Mouse (Mus musculus) embryonic stem cell, embryonic (primary cell): ENCODE results near the gene Mtln.

ENCODE experiments used
- CTCF ChIA-PET, 4 experiments: fragments of 300-600 bp in 2 of 4; fragments of 350-600 bp in 2 of 4; sonication (Branson Sonifier 250); formaldehyde crosslinking; loops; one replicate each; lab custom pipeline; 2022; ENCODE audit warnings: inconsistent platforms in 2 of 4; lab: Charles Lee
- POLR2A ChIA-PET, 4 experiments: fragments of 300-600 bp in 2 of 4; fragments of 350-600 bp in 2 of 4; sonication (Branson Sonifier 250); formaldehyde crosslinking; loops; one replicate each; lab custom pipeline; 2022; ENCODE audit warnings: antibody characterized with exemption in 4 of 4, inconsistent platforms in 1 of 4; lab: Charles Lee

The Mtln gene

DNA sequence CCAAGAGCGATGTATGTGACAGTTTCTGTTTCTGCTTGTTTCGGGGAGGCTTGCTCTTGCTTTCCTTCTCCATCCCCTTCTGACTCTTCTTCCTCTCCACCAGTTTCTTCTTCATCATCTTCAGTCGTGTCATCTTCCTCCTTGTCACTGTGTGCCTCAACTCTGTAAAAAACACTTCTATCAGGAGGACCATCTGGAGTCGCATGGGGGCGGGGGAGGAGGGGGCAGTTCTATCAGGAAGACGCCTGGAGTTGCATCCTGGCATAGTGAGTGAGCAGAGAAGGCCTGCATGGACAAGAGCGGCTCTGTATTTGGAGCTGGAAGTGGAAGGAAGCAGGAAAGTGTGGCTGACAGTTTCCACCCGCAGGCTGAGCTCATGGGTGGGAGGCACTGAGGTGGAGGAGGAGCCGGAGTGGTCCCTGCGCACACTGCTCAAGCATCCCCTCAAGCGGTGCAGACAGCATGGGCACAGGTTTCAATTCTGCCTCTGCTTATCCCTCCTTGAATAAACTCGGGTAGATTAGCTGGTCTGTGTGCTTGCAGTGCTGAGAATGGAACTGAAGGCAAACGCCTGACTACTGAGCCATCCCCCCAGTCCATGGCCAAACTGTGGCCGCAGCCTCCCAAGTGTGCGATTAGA lies 18.2 kb downstream of the Mtln start:
- POLR2A ChIA-PET: interaction anchor here in 2 of 4 experiments (0.6 to 2.4 kb wide), 7 partner anchors 13 to 409 kb away, joined by 3 to 9 read pairs (median 4); partner anchors contain the start of genes Mtln (in 2 of the 2) and Bub1 (in 1 of the 2)
- CTCF ChIA-PET: interaction anchor here in 1 of 4 experiments (0.9 kb wide), 1 partner anchor 649 kb away, joined by 3 read pairs; no protein-coding TSS in a partner anchor

DNA sequence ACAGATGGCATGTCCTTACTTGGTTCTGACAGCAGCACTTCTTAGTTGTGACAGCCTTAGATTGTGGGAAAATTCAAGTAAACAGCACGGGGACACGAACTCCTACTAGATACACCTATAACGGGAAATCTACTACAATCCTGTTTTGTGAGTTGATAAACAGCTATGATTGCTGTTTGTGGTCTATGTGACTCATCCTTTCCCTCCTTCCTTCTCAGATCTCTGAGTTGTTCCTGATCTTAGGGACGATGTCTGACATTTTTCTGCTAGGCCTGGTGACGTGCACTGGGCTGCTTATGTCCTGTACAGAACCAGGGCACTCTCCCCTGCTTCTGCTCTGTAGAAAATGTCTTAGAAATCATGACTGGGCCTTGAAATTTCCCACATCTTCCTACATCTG lies 30.7 kb downstream of the Mtln start:
- ChIA-PET POLR2A (no interaction called here), CTCF (interaction anchor here in 1 of 4 experiments (1.0 kb wide), 1 partner anchor 84 kb away, joined by 3 read pairs; no protein-coding TSS in a partner anchor)

DNA sequence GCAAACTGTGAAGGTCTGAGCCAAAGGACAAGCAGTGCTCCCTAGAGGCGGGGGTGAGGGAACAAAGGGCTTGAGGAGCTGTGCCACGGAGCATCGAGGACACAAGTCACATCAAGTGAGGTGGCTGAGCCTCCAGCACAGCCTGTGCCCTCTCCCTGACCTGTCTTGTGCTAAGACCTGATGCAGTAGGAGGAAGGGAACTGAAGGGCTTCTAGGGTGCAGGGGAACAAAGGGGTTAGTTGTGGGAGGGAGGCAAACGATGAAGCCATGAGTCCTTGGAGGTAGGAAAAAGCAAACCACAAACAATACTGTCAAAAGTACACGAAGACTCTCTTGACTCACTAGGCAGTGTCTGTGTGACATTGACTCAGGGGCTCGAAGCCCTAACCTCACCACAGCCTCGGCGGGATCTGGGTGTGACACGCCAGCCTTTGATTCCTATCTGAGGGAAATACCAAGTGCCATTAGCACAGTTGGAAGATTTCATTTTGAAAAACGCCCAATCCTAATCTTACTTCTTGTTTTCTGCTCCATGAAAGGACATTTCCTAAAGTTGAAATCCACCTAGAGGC lies 31.8 kb downstream of the Mtln start:
- CTCF ChIA-PET: interaction anchor here in 1 of 4 experiments (1.0 kb wide), 1 partner anchor 85 kb away, joined by 3 read pairs; no protein-coding TSS in a partner anchor
- POLR2A ChIA-PET: no interaction called here

DNA sequence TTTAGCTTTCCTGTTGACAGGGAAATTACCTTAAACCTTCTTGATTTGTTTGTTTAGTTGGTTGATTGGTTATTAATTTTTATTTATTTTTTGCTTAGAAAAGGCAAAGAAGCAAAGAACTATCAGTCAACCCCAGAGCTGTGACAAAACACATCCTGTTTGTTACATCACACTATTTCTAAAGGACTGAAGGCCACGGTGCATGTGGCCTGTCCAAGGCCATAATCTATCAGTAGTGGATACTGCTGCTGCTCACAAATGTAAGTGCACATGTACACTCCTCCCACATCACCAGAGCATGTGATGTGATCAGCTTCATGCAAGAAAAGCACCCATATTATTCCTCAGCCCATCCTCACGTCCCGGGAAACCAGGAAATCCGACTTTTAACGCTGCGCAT lies 32.3 kb downstream of the Mtln start:
- ChIA-PET CTCF (no interaction called here), POLR2A (no interaction called here)

DNA sequence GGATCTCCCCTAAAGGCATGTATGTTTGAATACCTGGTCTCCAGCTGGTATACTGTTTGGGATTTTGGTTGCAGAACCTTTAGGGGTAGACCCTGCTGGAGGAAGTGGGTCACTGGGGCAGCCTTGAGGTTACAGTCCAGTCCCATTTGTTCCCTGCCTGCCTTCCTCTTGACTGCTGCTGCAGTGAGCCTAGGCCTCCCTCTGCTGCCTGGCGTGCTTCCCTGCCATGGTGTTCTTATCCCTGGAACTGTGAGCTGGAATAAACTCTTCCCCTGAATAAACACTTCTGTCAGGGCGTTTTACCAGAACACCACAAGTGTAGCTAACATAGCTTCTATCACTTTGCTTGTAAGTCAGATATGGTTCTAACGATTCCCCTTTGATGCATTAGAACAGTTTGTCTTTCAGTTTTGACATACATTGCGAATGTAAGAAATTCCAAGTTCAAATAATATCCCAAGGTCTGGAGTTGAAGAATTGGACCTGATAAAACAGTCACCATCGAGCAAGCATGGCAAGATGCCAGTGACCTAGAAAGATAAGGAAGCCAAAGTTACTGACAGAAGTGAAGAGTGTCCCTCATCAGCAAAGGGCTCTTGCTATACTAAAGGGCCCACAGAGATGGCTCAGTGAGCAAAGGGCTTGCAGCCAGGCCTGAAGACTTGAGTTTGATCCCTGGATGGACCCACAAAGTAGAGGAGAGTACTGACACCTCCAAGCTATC lies 33.0 kb downstream of the Mtln start:
- POLR2A ChIA-PET: interaction anchor here in 1 of 4 experiments (0.9 kb wide), 1 partner anchor 11 kb away, joined by 3 read pairs; no protein-coding TSS in a partner anchor

DNA sequence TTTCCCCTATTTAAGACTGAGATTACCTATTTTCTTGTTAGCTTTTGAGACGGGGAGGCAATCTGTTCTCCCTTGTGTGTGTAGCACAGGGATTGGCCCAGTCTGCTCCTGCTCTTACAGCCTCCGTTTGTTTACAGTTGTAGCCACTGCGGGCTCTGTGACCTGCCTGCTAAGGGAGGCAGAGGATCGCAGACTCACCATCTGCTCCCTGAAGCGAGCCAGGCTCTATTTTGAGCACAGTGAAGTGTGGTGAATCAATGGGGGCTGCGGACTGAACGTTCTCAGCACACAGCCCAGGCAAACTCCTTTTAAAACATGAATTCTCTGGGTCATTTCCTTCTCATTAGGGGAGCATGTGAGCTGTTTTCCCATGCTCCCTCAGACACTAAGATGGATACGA lies 35.1 kb downstream of the Mtln start:
- CTCF ChIA-PET: interaction anchor here in 2 of 4 experiments (0.7 to 1.0 kb wide), 2 partner anchors 12 to 73 kb away, joined by 3 read pairs; no protein-coding TSS in a partner anchor
- POLR2A ChIA-PET: interaction anchor here in 1 of 4 experiments (1.0 kb wide), 1 partner anchor 17 kb away, joined by 4 read pairs; no protein-coding TSS in a partner anchor

More for the DNA sequence above, 33.0 kb downstream of the Mtln start:
- CTCF ChIA-PET: no interaction called here

DNA sequence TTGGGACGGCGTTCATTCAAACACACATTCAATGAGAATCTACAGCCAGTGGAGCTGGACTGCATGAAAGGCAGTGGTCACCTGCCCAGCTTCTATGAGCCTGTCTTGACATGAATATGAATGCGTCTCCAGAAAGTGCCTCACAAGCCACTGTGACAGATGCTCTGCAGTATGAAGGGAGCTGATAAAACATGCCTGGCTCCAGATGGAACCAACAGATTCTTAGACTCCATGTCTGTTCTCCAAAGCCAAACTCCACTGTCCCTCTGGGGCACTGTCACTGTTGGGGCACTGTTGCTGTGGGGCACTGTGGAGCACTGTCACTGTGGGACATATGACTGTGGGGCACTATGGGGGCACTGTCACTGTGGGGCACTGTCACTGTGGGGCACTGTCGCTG lies 38.2 kb downstream of the Mtln start:
- CTCF ChIA-PET: interaction anchor here in 1 of 4 experiments (0.9 kb wide), 1 partner anchor 25 kb away, joined by 3 read pairs; no protein-coding TSS in a partner anchor
- POLR2A ChIA-PET: no interaction called here

DNA sequence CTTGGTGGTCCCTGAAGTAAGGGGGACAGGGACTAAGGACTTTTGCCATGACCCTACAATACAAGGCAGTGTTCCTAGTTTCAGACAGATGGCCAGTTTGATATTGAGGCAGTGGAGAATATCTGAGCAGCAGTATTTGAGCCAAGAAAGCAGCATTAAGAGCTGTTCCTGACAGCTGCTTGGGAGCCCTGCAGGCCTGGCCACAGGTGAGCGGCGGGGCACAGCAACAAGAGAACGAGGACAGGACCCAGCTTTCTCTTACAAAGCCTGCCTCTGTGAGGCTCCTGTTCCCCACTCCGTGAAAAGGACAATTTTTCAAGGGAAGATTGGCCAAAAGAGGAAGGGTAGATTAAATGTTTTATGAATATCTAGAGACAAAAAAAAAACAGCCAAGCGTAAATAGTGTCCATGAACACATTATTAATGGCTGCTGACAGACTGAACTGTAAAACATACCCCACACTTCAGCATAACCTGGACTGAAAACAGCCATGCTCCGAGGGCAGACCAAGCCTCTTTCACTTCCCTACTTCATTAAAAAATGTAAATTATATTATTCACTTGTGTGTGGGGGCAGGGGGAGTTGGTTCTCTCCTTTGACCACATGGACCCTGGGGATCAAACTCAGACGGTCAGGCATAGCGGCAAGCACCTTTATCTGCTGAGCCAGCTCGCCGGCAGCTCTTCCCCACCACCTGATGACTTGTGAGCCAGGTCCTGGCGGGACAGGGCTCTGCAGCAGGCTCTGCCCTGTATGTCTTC lies 40.3 kb downstream of the Mtln start:
- POLR2A ChIA-PET: interaction anchor here in 1 of 4 experiments (0.5 kb wide), 1 partner anchor 280 kb away, joined by 4 read pairs; no protein-coding TSS in a partner anchor
- CTCF ChIA-PET: interaction anchor here in 2 of 4 experiments (0.6 to 0.7 kb wide), 2 partner anchors 37 to 85 kb away, joined by 3 to 4 read pairs; no protein-coding TSS in a partner anchor

DNA sequence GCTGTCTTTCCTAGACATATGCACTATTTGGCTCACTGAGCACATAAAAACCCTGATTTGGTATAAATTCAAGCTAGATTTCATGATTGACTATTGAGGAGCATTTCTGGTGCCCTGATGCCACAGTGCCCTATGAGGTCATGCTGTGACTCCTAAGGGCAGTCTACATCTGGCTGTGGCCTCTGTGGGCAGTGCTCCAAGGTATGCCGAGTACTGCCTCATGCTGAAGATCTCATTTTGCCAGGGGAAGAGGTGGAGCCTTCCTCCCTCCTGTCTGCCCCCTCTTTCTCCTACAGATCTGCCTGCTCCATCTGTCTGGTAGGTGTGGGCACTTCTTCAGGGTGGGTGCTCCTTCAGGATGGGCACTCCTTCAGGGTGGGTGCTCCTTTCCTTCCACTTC lies 42.9 kb downstream of the Mtln start:
- POLR2A ChIA-PET: no interaction called here
- CTCF ChIA-PET: no interaction called here

DNA sequence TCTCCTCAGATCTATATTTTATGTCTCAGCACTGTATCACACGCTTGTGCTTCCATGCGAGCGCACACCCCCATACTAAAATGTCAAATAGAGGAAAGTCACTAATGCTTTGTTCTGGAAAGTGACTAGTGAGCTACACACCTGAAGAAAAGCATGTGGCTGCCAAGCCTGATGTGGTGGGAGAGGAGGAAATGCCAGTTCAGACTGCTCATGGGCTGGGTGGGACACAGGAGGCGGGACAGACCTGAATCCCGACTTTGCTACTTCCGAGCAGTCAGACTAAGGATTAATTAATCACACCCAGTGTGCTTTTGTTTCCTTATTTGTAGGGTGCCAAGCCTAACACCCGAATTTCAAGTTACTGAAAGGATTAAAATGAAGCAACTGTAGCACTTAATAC lies 44.0 kb downstream of the Mtln start:
- POLR2A ChIA-PET: interaction anchor here in 1 of 4 experiments (0.7 to 1.3 kb wide), 2 partner anchors 11 to 355 kb away, joined by 3 read pairs; no protein-coding TSS in a partner anchor
- CTCF ChIA-PET: no interaction called here

DNA sequence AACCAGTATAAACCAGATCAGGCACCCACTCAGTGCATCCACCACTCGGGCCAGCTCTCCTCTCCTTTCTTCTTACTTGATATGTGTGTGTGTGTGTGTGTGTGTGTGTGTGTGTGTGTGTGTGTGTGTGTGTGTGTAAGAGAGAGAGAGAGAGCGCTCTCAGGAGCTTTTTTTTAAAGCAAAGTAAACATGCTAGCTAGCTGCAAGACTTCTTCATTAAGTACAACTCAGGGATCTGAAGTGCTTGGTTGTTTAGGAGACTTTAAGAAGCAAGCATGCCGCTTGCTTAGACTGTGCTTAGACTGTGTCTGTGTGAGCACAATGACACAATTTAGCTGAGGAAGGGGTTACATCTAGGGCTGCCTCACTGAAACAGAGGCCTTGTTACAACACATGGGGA lies 49.7 kb downstream of the Mtln start:
- ChIA-PET CTCF (interaction anchor here in 2 of 4 experiments (0.6 to 0.7 kb wide), 2 partner anchors 24 to 192 kb away, joined by 3 read pairs; no protein-coding TSS in a partner anchor), POLR2A (interaction anchor here in 1 of 4 experiments (0.9 kb wide), 1 partner anchor 8 kb away, joined by 3 read pairs; no protein-coding TSS in a partner anchor)
